Mouse (Mus musculus) heart, embryonic 10.5 days (tissue): Measurements from ENCODE around the gene Fam155a. TPM values are rescaled to one million over a fixed set of nuclear protein-coding genes. Genes with fewer than 3 reads are reported as not detected.
"Not testable (repeated sequence)": the region's sequence is repeated elsewhere in the genome, so short reads cannot be mapped to it uniquely, and the experiment has no call there.

ENCODE experiments used
- DNase-seq: peaks from one replicate; pipeline ENCODE4 v3.0.0-alpha.2; 2017; ENCODE audit warnings: low spot score
- H3K27ac ChIP-seq: fragments of 300-500 bp; sonication (generic); 2 replicates; pipeline ENCODE4 v1.5.1; 2016; ENCODE audit warnings: mild to moderate bottlenecking
- H3K27me3 ChIP-seq: fragments of 300-500 bp; sonication (generic); 2 replicates; pipeline ENCODE4 v1.6.1; 2016; ENCODE audit warnings: mild to moderate bottlenecking; ENCODE audit not compliant: poor library complexity, insufficient read depth, severe bottlenecking
- H3K36me3 ChIP-seq: fragments of 300-500 bp; sonication (generic); 2 replicates; pipeline ENCODE4 v1.6.1; 2016; ENCODE audit warnings: mild to moderate bottlenecking, moderate library complexity
- H3K4me1 ChIP-seq: fragments of 300-500 bp; sonication (generic); 2 replicates; pipeline ENCODE4 v1.6.1; 2016; ENCODE audit warnings: mild to moderate bottlenecking
- H3K4me3 ChIP-seq: fragments of 300-500 bp; sonication (generic); 2 replicates; pipeline ENCODE4 v1.5.1; 2016; ENCODE audit warnings: mild to moderate bottlenecking, moderate library complexity
- H3K9me3 ChIP-seq: fragments of 300-500 bp; sonication (generic); 2 replicates; pipeline ENCODE4 v1.6.1; 2016; ENCODE audit warnings: mild to moderate bottlenecking, moderate library complexity
- WGBS: fragments of 180-500 bp; shearing (Covaris S2); methylation state at CpG from one replicate; pipeline ENCODE4 v1.1.7; 2016; 5-methylcytosine and 5-hydroxymethylcytosine counted together
- polyA plus RNA-seq: library from polyadenylated mRNA; unstranded; fragments of >200 nt; fragmentation: Nextera tagmentation; extraction: Ambion mirVana; gene quantifications from 2 replicates; pipeline ENCODE4 v1.2.1, GENCODE M21; 2016

Gene Fam155a
- polyA plus RNA-seq, 1 experiment from 2014 or later: 0.11 TPM

GRCm38 (mm10) chr8:9772519-9772840 lies 1.5 kb upstream of the Fam155a start:
- H3K27ac ChIP-seq: no peak overlapping the region
- no peak for DNase-seq
- H3K4me3 ChIP-seq: peak overlapping the region; percentile 75
- H3K9me3 ChIP-seq: no peaks in the 10 kb centered on the region
- H3K4me1 ChIP-seq: peaks cover 23% of the 10 kb centered on the region
- WGBS: 6% methylated on average over 6 of the region's 6 CpGs
- no peaks in the 10 kb centered on the region for H3K36me3 ChIP-seq
- H3K27me3 ChIP-seq: peaks cover 46% of the 10 kb centered on the region

GRCm38 (mm10) chr8:9771606-9772518 lies 901 bp upstream of the Fam155a start:
- H3K36me3 ChIP-seq: no peaks in the 10 kb centered on the region
- peaks cover 46% of the 10 kb centered on the region for H3K27me3 ChIP-seq
- H3K27ac ChIP-seq: no peak overlapping the region
- H3K4me1 ChIP-seq: peaks cover 23% of the 10 kb centered on the region
- no peaks in the 10 kb centered on the region for H3K9me3 ChIP-seq
- WGBS: under 1% methylated on average over 55 of the region's 55 CpGs
- DNase-seq: no peak
- H3K4me3 ChIP-seq: peak overlapping the region; percentile 75

- 1% methylated on average over 46 of the region's 48 CpGs for WGBS
- Histone ChIP-seq H3K4me3 (peak overlapping the region; percentile 75), H3K27me3 (peaks cover 46% of the 10 kb centered on the region), H3K9me3 (no peaks in the 10 kb centered on the region), H3K36me3 (no peaks in the 10 kb centered on the region), H3K27ac (no peak overlapping the region), H3K4me1 (peaks cover 23% of the 10 kb centered on the region)
- no peak for DNase-seq
Measured at GRCm38 (mm10) chr8:9770261-9770998, 531 bp downstream of the Fam155a start.

- Histone ChIP-seq H3K36me3 (no peaks in the 10 kb centered on the region), H3K4me1 (peaks cover 23% of the 10 kb centered on the region), H3K4me3 (no peak overlapping the region), H3K9me3 (no peaks in the 10 kb centered on the region), H3K27me3 (peaks cover 46% of the 10 kb centered on the region), H3K27ac (no peak overlapping the region)
- WGBS: 25% methylated on average over 6 of the region's 6 CpGs
- DNase-seq: peak; percentile 83
Measured at GRCm38 (mm10) chr8:9769061-9769460, 1.9 kb downstream of the Fam155a start.

- 74% methylated on average over 5 of the region's 5 CpGs for WGBS
- H3K4me3 ChIP-seq: no peak overlapping the region
- H3K9me3 ChIP-seq: no peaks in the 10 kb centered on the region
- no peak overlapping the region for H3K27ac ChIP-seq
- DNase-seq: no peak
- H3K27me3 ChIP-seq: no peaks in the 10 kb centered on the region
- H3K4me1 ChIP-seq: no peaks in the 10 kb centered on the region
- H3K36me3 ChIP-seq: no peaks in the 10 kb centered on the region
Measured at GRCm38 (mm10) chr8:9735169-9735568, 35.8 kb downstream of the Fam155a start.

GRCm38 (mm10) chr8:9709791-9710190 lies 61.2 kb downstream of the Fam155a start:
- 92% methylated on average over 4 of the region's 4 CpGs for WGBS
- Histone ChIP-seq H3K9me3 (no peaks in the 10 kb centered on the region), H3K4me1 (no peaks in the 10 kb centered on the region), H3K36me3 (no peaks in the 10 kb centered on the region), H3K27ac (no peak overlapping the region), H3K27me3 (no peaks in the 10 kb centered on the region), H3K4me3 (no peak overlapping the region)
- DNase-seq: no peak

- Histone ChIP-seq H3K9me3 (no peaks in the 10 kb centered on the region), H3K36me3 (no peaks in the 10 kb centered on the region), H3K4me1 (no peaks in the 10 kb centered on the region), H3K27ac (no peak overlapping the region), H3K27me3 (no peaks in the 10 kb centered on the region), H3K4me3 (no peak overlapping the region)
- no peak for DNase-seq
- 69% methylated on average over 8 of the region's 8 CpGs for WGBS
Measured at GRCm38 (mm10) chr8:9707433-9707832, 63.5 kb downstream of the Fam155a start.

- Histone ChIP-seq H3K4me1 (no peaks in the 10 kb centered on the region), H3K27me3 (no peaks in the 10 kb centered on the region), H3K36me3 (no peaks in the 10 kb centered on the region), H3K9me3 (no peaks in the 10 kb centered on the region), H3K27ac (no peak overlapping the region), H3K4me3 (no peak overlapping the region)
- 85% methylated on average over 2 of the region's 2 CpGs for WGBS
- no peak for DNase-seq
Measured at GRCm38 (mm10) chr8:9694794-9695193, 76.2 kb downstream of the Fam155a start.

GRCm38 (mm10) chr8:9692370-9692769 lies 78.6 kb downstream of the Fam155a start:
- Histone ChIP-seq H3K4me3 (no peak overlapping the region), H3K4me1 (no peaks in the 10 kb centered on the region), H3K36me3 (no peaks in the 10 kb centered on the region), H3K27me3 (no peaks in the 10 kb centered on the region), H3K9me3 (no peaks in the 10 kb centered on the region), H3K27ac (no peak overlapping the region)
- DNase-seq: no peak
- 49% methylated on average over 5 of the region's 5 CpGs for WGBS

GRCm38 (mm10) chr8:9660014-9660413 lies 110.9 kb downstream of the Fam155a start:
- not testable (repeated sequence) for H3K27me3 ChIP-seq, H3K9me3 ChIP-seq, H3K36me3 ChIP-seq, H3K4me3 ChIP-seq, H3K27ac ChIP-seq, DNase-seq, H3K4me1 ChIP-seq
- 84% methylated on average over 3 of the region's 3 CpGs for WGBS

GRCm38 (mm10) chr8:9656901-9657300 lies 114.1 kb downstream of the Fam155a start:
- no peaks in the 10 kb centered on the region for H3K27me3 ChIP-seq
- no peak overlapping the region for H3K4me3 ChIP-seq
- no peaks in the 10 kb centered on the region for H3K4me1 ChIP-seq
- no peaks in the 10 kb centered on the region for H3K36me3 ChIP-seq
- no peaks in the 10 kb centered on the region for H3K9me3 ChIP-seq
- 88% methylated on average over 2 of the region's 2 CpGs for WGBS
- H3K27ac ChIP-seq: no peak overlapping the region
- DNase-seq: no peak

- Histone ChIP-seq H3K4me3 (no peak overlapping the region), H3K27ac (no peak overlapping the region), H3K4me1 (no peaks in the 10 kb centered on the region), H3K36me3 (no peaks in the 10 kb centered on the region), H3K9me3 (no peaks in the 10 kb centered on the region), H3K27me3 (no peaks in the 10 kb centered on the region)
- 78% methylated on average over 6 of the region's 6 CpGs for WGBS
- DNase-seq: no peak
Measured at GRCm38 (mm10) chr8:9654826-9655225, 116.1 kb downstream of the Fam155a start.

- 45% methylated on average over 1 of the region's 1 CpGs for WGBS
- Histone ChIP-seq H3K27me3 (no peaks in the 10 kb centered on the region), H3K27ac (no peak overlapping the region), H3K4me3 (no peak overlapping the region), H3K4me1 (no peaks in the 10 kb centered on the region), H3K36me3 (no peaks in the 10 kb centered on the region), H3K9me3 (no peaks in the 10 kb centered on the region)
- no peak for DNase-seq
Measured at GRCm38 (mm10) chr8:9653643-9654042, 117.3 kb downstream of the Fam155a start.
